Mouse (Mus musculus): Measurements from ENCODE around the gene Ppcdc. TPM values are rescaled to one million over a fixed set of nuclear protein-coding genes. Genes with fewer than 3 reads are reported as not detected.

Ppcdc gene
- polyA plus RNA-seq, 1 experiment: 57.9 TPM

DNA sequence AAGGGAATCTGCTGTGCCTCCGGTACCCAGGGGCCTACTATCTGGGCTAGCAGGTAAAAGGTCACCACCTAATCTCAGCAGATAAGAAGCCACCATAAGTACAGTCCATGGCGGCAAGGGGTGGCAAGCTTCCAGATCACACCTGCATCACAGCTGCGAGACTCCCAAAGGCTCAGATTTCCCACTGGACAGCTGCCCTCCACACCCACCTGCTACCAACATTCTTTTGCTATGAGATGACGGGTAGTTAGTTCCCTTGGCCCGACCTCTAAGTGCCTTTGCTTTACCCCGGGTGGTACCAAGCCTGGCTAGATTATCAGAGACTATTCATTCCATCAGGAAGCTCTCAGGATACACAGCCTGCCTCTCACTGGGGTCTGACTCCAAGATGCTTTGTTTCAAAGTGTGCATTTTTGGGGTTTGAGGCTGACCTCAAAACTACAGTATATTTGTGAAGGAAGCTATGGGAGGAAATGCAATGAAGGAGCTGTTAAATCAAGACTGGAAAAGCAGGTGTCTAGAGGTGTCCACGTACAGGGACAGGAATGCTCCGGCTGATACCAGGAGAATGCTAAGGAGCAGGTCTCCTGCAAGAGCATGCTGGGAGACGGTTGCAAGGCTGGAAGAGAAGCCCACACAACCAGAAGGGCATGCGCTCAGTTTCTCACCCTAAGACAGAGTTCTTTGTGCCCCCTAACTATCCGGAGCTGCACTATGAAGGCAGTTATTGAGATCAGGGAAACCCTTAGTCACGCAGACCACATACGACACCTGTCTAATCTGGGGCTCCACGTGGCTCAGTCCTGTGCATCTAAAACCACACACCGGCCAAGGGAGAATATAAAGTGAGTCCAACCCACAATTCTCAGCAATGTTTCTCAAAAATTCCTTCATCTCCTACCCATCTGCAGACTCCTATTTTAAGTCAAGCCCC is 37.3 kb downstream of the Ppcdc start:
- TF ChIP-seq POLR2A (IDR thresholded peaks at IDR 0.05; ENCODE audit: low read depth, low read length): no peak
- no peak for TF ChIP-seq CTCF (conservative IDR thresholded peaks at IDR 0.05; ENCODE audit: insufficient read depth, insufficient read length, low read depth, low read length)
- Histone ChIP-seq H3K27me3 (replicated peaks; ENCODE audit: control insufficient read depth, insufficient read depth, low read length) (no peaks in the 10 kb centered on the region), H3K4me1 (ENCODE audit: control insufficient read depth, insufficient read depth, low read length) (no peaks in the 10 kb centered on the region), H3K36me3 (ENCODE audit: control insufficient read depth, insufficient read depth, low read length) (no peaks in the 10 kb centered on the region), H3K4me3 (ENCODE audit: insufficient read depth, low read depth, low read length) (no peak overlapping the region), H3K27ac (ENCODE audit: insufficient read depth, low read depth, low read length) (no peak overlapping the region)
- WGBS: 71% methylated on average over 15 of the region's 15 CpGs
- no peak for DNase-seq

GRCm38 (mm10) chr9:57398773-57399172 is 41.2 kb downstream of the Ppcdc start:
- no peaks in the 10 kb centered on the region for H3K27me3 ChIP-seq (replicated peaks; ENCODE audit: control insufficient read depth, insufficient read depth, low read length)
- no peaks in the 10 kb centered on the region for H3K4me1 ChIP-seq (ENCODE audit: control insufficient read depth, insufficient read depth, low read length)
- H3K4me3 ChIP-seq (ENCODE audit: insufficient read depth, low read depth, low read length): no peak overlapping the region
- H3K27ac ChIP-seq (ENCODE audit: insufficient read depth, low read depth, low read length): no peak overlapping the region
- H3K36me3 ChIP-seq (ENCODE audit: control insufficient read depth, insufficient read depth, low read length): no peaks in the 10 kb centered on the region
- no peak for DNase-seq
- TF ChIP-seq POLR2A (IDR thresholded peaks at IDR 0.05; ENCODE audit: low read depth, low read length): no peak
- no peak for TF ChIP-seq CTCF (conservative IDR thresholded peaks at IDR 0.05; ENCODE audit: insufficient read depth, insufficient read length, low read depth, low read length)
- 94% methylated on average over 2 of the region's 2 CpGs for WGBS

DNA sequence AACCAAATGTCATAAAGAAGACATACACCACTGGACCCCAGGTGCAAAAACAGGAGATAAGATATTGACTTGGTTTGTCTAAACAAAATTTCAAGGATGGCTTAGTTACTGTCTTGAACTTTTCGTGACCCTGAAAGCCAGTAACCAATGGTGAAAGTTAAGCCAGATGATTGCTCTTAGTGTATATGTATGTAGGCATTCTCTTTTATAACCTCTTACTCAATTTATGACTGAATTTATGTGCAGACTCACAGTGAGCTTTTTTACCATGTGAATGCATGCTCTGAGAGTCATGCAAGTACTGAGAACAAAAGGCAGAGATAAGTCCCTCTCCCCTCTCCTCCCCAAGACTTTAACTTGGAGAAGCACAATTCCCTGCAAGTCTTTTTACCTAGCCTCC is 47.0 kb downstream of the Ppcdc start:
- Histone ChIP-seq H3K27me3 (replicated peaks; ENCODE audit: control insufficient read depth, insufficient read depth, low read length) (no peaks in the 10 kb centered on the region), H3K36me3 (ENCODE audit: control insufficient read depth, insufficient read depth, low read length) (no peaks in the 10 kb centered on the region), H3K4me3 (ENCODE audit: insufficient read depth, low read depth, low read length) (no peak overlapping the region), H3K4me1 (ENCODE audit: control insufficient read depth, insufficient read depth, low read length) (no peaks in the 10 kb centered on the region), H3K27ac (ENCODE audit: insufficient read depth, low read depth, low read length) (no peak overlapping the region)
- 86% methylated on average over 1 of the region's 1 CpGs for WGBS
- DNase-seq: no peak
- TF ChIP-seq CTCF (conservative IDR thresholded peaks at IDR 0.05; ENCODE audit: insufficient read depth, insufficient read length, low read depth, low read length) (no peak), POLR2A (IDR thresholded peaks at IDR 0.05; ENCODE audit: low read depth, low read length) (no peak)

DNA sequence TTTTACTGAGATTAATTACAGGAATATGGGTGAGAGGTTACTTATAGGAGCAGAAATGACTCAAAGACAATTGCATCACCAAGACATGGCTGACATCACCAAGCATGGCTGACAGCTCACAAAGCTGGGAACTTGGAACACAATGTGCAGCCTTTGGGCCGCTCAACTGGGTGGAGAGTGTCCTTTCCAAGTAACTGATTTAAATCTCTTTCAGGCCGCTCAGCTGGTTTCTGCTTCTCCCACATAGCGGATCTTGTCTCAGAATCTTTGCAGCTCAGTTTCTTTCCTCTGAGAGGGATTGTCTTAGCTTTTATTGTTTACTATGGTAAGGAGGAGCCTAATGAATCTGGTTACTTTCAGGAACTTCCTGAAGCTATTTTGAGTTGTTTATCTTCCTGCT is 49.1 kb downstream of the Ppcdc start:
- H3K27me3 ChIP-seq (replicated peaks; ENCODE audit: control insufficient read depth, insufficient read depth, low read length): no peaks in the 10 kb centered on the region
- no peaks in the 10 kb centered on the region for H3K4me1 ChIP-seq (ENCODE audit: control insufficient read depth, insufficient read depth, low read length)
- no peak for DNase-seq
- no peaks in the 10 kb centered on the region for H3K36me3 ChIP-seq (ENCODE audit: control insufficient read depth, insufficient read depth, low read length)
- 85% methylated on average over 3 of the region's 3 CpGs for WGBS
- TF ChIP-seq CTCF (conservative IDR thresholded peaks at IDR 0.05; ENCODE audit: insufficient read depth, insufficient read length, low read depth, low read length): no peak
- TF ChIP-seq POLR2A (IDR thresholded peaks at IDR 0.05; ENCODE audit: low read depth, low read length): no peak
- H3K27ac ChIP-seq (ENCODE audit: insufficient read depth, low read depth, low read length): no peak overlapping the region
- no peak overlapping the region for H3K4me3 ChIP-seq (ENCODE audit: insufficient read depth, low read depth, low read length)

DNA sequence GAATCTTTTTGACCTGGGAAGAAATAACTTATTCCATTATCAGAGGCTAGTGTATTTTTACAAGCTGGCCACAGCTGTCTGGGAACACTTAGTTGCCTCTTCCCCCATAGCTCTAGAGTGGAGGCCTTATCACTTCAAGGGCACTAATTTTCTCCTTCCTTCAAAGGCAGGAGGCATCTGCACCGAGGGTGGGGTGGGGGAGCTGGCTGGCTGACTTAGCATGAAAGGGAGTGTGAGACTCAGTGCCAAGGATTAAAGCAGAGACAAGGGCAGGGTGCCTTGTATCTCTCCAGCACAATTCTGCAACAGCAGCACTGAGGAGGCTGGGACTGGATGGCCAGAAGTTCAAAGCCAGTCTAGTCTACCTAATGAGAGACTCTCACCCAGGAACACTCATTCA is 50.8 kb downstream of the Ppcdc start:
- H3K27ac ChIP-seq (ENCODE audit: insufficient read depth, low read depth, low read length): no peak overlapping the region
- H3K36me3 ChIP-seq (ENCODE audit: control insufficient read depth, insufficient read depth, low read length): no peaks in the 10 kb centered on the region
- no peak overlapping the region for H3K4me3 ChIP-seq (ENCODE audit: insufficient read depth, low read depth, low read length)
- no peaks in the 10 kb centered on the region for H3K27me3 ChIP-seq (replicated peaks; ENCODE audit: control insufficient read depth, insufficient read depth, low read length)
- no peaks in the 10 kb centered on the region for H3K4me1 ChIP-seq (ENCODE audit: control insufficient read depth, insufficient read depth, low read length)
- no peak for DNase-seq
- 10% methylated on average over 1 of the region's 1 CpGs for WGBS
- TF ChIP-seq CTCF (conservative IDR thresholded peaks at IDR 0.05; ENCODE audit: insufficient read depth, insufficient read length, low read depth, low read length): no peak
- no peak for TF ChIP-seq POLR2A (IDR thresholded peaks at IDR 0.05; ENCODE audit: low read depth, low read length)

- no peak for DNase-seq
- WGBS: 84% methylated on average over 4 of the region's 4 CpGs
Measured at GRCm38 (mm10) chr9:57386926-57387325, 53.0 kb downstream of the Ppcdc start.

GRCm38 (mm10) chr9:57384621-57385020 is 55.3 kb downstream of the Ppcdc start:
- WGBS: 71% methylated on average over 2 of the region's 2 CpGs
- H3K36me3 ChIP-seq (ENCODE audit: control insufficient read depth, insufficient read depth, low read length): no peaks in the 10 kb centered on the region
- no peak for DNase-seq

More at GRCm38 (mm10) chr9:57386926-57387325, 53.0 kb downstream of the Ppcdc start:
- Histone ChIP-seq H3K4me3 (ENCODE audit: insufficient read depth, low read depth, low read length) (no peak overlapping the region), H3K4me1 (ENCODE audit: control insufficient read depth, insufficient read depth, low read length) (no peaks in the 10 kb centered on the region), H3K27me3 (replicated peaks; ENCODE audit: control insufficient read depth, insufficient read depth, low read length) (no peaks in the 10 kb centered on the region), H3K27ac (ENCODE audit: insufficient read depth, low read depth, low read length) (no peak overlapping the region), H3K36me3 (ENCODE audit: control insufficient read depth, insufficient read depth, low read length) (no peaks in the 10 kb centered on the region)
- TF ChIP-seq POLR2A (IDR thresholded peaks at IDR 0.05; ENCODE audit: low read depth, low read length) (no peak), CTCF (conservative IDR thresholded peaks at IDR 0.05; ENCODE audit: insufficient read depth, insufficient read length, low read depth, low read length) (no peak)

More at GRCm38 (mm10) chr9:57384621-57385020, 55.3 kb downstream of the Ppcdc start:
- H3K27ac ChIP-seq (ENCODE audit: insufficient read depth, low read depth, low read length): no peak overlapping the region
- no peak for TF ChIP-seq CTCF (conservative IDR thresholded peaks at IDR 0.05; ENCODE audit: insufficient read depth, insufficient read length, low read depth, low read length)
- TF ChIP-seq POLR2A (IDR thresholded peaks at IDR 0.05; ENCODE audit: low read depth, low read length): no peak
- H3K27me3 ChIP-seq (replicated peaks; ENCODE audit: control insufficient read depth, insufficient read depth, low read length): no peaks in the 10 kb centered on the region
- no peak overlapping the region for H3K4me3 ChIP-seq (ENCODE audit: insufficient read depth, low read depth, low read length)
- no peaks in the 10 kb centered on the region for H3K4me1 ChIP-seq (ENCODE audit: control insufficient read depth, insufficient read depth, low read length)
